Mouse (Mus musculus) midbrain, embryonic 13.5 days (tissue): ENCODE results near the gene Ginm1. TPM values are rescaled to one million over a fixed set of nuclear protein-coding genes. Genes with fewer than 3 reads are reported as not detected.
"Not testable (repeated sequence)": the region's sequence is repeated elsewhere in the genome, so short reads cannot be mapped to it uniquely, and the experiment has no call there.

Source experiments
- ATAC-seq: fragments of 200-750 bp; cut with Nextera tagmentation; 2 replicates; pipeline ENCODE4 v1.8.0; 2017; ENCODE audit warnings: mild to moderate bottlenecking, moderate TSS enrichment, moderate library complexity
- H3K27ac ChIP-seq: fragments of 300-500 bp; sonication (generic); 2 replicates; pipeline ENCODE4 v1.5.1; 2015; ENCODE audit warnings: inconsistent platforms, mild to moderate bottlenecking, moderate library complexity
- H3K27me3 ChIP-seq: fragments of 300-500 bp; sonication (generic); 2 replicates; pipeline ENCODE4 v1.6.1; 2015; ENCODE audit warnings: mild to moderate bottlenecking, inconsistent platforms
- H3K36me3 ChIP-seq: fragments of 300-500 bp; sonication (generic); 2 replicates; pipeline ENCODE4 v1.6.1; 2015; ENCODE audit warnings: mild to moderate bottlenecking, inconsistent platforms
- H3K4me1 ChIP-seq: fragments of 300-500 bp; sonication (generic); replicated peaks from 2 replicates; pipeline ENCODE4 v1.6.1; 2015; ENCODE audit warnings: inconsistent platforms
- H3K4me2 ChIP-seq: fragments of 300-500 bp; sonication (generic); replicated peaks from 2 replicates; pipeline ENCODE4 v1.6.1; 2015; ENCODE audit warnings: moderate library complexity, mild to moderate bottlenecking, inconsistent platforms
- H3K4me3 ChIP-seq: fragments of 300-500 bp; sonication (generic); replicated peaks from 2 replicates; pipeline ENCODE4 v1.5.1; 2015; ENCODE audit warnings: mild to moderate bottlenecking, inconsistent platforms
- H3K9ac ChIP-seq: fragments of 300-500 bp; sonication (generic); replicated peaks from 2 replicates; pipeline ENCODE4 v1.6.1; 2015; ENCODE audit warnings: mild to moderate bottlenecking, inconsistent platforms
- H3K9me3 ChIP-seq: fragments of 300-500 bp; sonication (generic); 2 replicates; pipeline ENCODE4 v1.6.1; 2016; ENCODE audit warnings: mild to moderate bottlenecking, inconsistent platforms
- WGBS: fragments of 180-500 bp; shearing (Covaris S2); methylation state at CpG from one replicate; pipeline ENCODE4 v1.1.7; 2015; 5-methylcytosine and 5-hydroxymethylcytosine counted together
- microRNA-seq: library from miRNA; unstranded; fragments of <30 nt; microRNA quantifications from one replicate; pipeline ENCODE4, GENCODE M21; 2016
- polyA plus RNA-seq: library from polyadenylated mRNA; unstranded; fragments of >200 nt; fragmentation: Nextera tagmentation; extraction: Ambion mirVana; gene quantifications from 2 replicates; pipeline ENCODE4 v1.2.1, GENCODE M21; 2015

Ginm1 gene
- polyA plus RNA-seq, 1 experiment from 2014 or later = 51.1 TPM

- peaks cover 62% of the 10 kb centered on the region for H3K36me3 ChIP-seq
- not testable (repeated sequence) for H3K27me3 ChIP-seq, H3K9ac ChIP-seq, H3K4me1 ChIP-seq, H3K27ac ChIP-seq, H3K9me3 ChIP-seq, ATAC-seq, H3K4me2 ChIP-seq, H3K4me3 ChIP-seq
- WGBS = 98% methylated on average over 6 of the region's 6 CpGs
Observed at GRCm38 (mm10) chr10:7745528-7745927, 47.1 kb downstream of the Ginm1 start.

GRCm38 (mm10) chr10:7737914-7738313 is 54.7 kb downstream of the Ginm1 start:
- Histone ChIP-seq H3K9me3 (no peaks in the 10 kb centered on the region), H3K9ac (no peak overlapping the region), H3K27ac (no peak overlapping the region), H3K4me3 (no peak overlapping the region), H3K4me2 (no peak overlapping the region), H3K27me3 (no peaks in the 10 kb centered on the region), H3K4me1 (no peaks in the 10 kb centered on the region), H3K36me3 (peaks cover 7% of the 10 kb centered on the region)
- ATAC-seq = no peak
- WGBS = 86% methylated on average over 3 of the region's 3 CpGs

- Histone ChIP-seq H3K4me3 (no peak overlapping the region), H3K9ac (no peak overlapping the region), H3K27me3 (no peaks in the 10 kb centered on the region), H3K4me2 (no peak overlapping the region), H3K27ac (no peak overlapping the region), H3K9me3 (no peaks in the 10 kb centered on the region), H3K36me3 (peaks cover 3% of the 10 kb centered on the region), H3K4me1 (no peaks in the 10 kb centered on the region)
- ATAC-seq = no peak
Observed at GRCm38 (mm10) chr10:7737122-7737521, 55.5 kb downstream of the Ginm1 start.

GRCm38 (mm10) chr10:7731582-7731981 is 61.0 kb downstream of the Ginm1 start:
- peaks cover 27% of the 10 kb centered on the region for H3K4me1 ChIP-seq
- no peak overlapping the region for H3K4me3 ChIP-seq
- no peaks in the 10 kb centered on the region for H3K36me3 ChIP-seq
- no peak for ATAC-seq
- H3K27ac ChIP-seq = no peak overlapping the region
- no peak overlapping the region for H3K9ac ChIP-seq
- H3K27me3 ChIP-seq = no peaks in the 10 kb centered on the region
- H3K4me2 ChIP-seq = no peak overlapping the region
- no peaks in the 10 kb centered on the region for H3K9me3 ChIP-seq

GRCm38 (mm10) chr10:7727011-7727410 is 65.6 kb downstream of the Ginm1 start:
- Histone ChIP-seq H3K4me1 (peaks cover 32% of the 10 kb centered on the region), H3K9me3 (no peaks in the 10 kb centered on the region), H3K4me3 (peak overlapping the region; percentile 64), H3K36me3 (no peaks in the 10 kb centered on the region), H3K27me3 (no peaks in the 10 kb centered on the region), H3K9ac (peak overlapping the region; percentile 42; the same call in 1 of the 2 replicates), H3K4me2 (peak overlapping the region; percentile 89), H3K27ac (no peak overlapping the region)
- no peak for ATAC-seq
- 27% methylated on average over 3 of the region's 3 CpGs for WGBS

- Histone ChIP-seq H3K9me3 (no peaks in the 10 kb centered on the region), H3K4me1 (peaks cover 29% of the 10 kb centered on the region), H3K27me3 (no peaks in the 10 kb centered on the region), H3K9ac (peak overlapping the region; percentile 73), H3K4me2 (peak overlapping the region; percentile 89), H3K27ac (no peak overlapping the region), H3K4me3 (peak overlapping the region; percentile 64), H3K36me3 (no peaks in the 10 kb centered on the region)
- ATAC-seq = no peak
- WGBS = 0% methylated on average over 8 of the region's 8 CpGs
Observed at GRCm38 (mm10) chr10:7726501-7726812, 66.2 kb downstream of the Ginm1 start.

- peaks cover 25% of the 10 kb centered on the region for H3K4me1 ChIP-seq
- under 1% methylated on average over 49 of the region's 49 CpGs for WGBS
- H3K4me2 ChIP-seq = peak within 1 kb of the TSS; percentile 89
- peak within 1 kb of the TSS; percentile 46; the same call in 1 of the 2 replicates for H3K27ac ChIP-seq
- no peaks in the 10 kb centered on the region for H3K27me3 ChIP-seq
- ATAC-seq = peak; percentile 99
- H3K9ac ChIP-seq = peak within 1 kb of the TSS; percentile 73
- H3K4me3 ChIP-seq = peak within 1 kb of the TSS; percentile 64
- no peaks in the 10 kb centered on the region for H3K36me3 ChIP-seq
- no peaks in the 10 kb centered on the region for H3K9me3 ChIP-seq
Observed at GRCm38 (mm10) chr10:7725751-7726500, 66.7 kb downstream of the Ginm1 start, which contains the start of gene Katna1. TSS of gene Katna1 (plus strand) at chr10:7726000.

Small RNA genes within 50 kb of the gene (microRNA-seq; reads per million reads assigned to microRNA genes)
- gene Mir5104 = 1.4 reads per million

Other genes starting within 250 kb of the Ginm1 start
- 21.3 and 23.5 TPM in 2 replicates for gene Lrp11, start 203.0 kb downstream of the Ginm1 start, polyA plus RNA-seq
- gene Nup43, start 125.3 kb downstream of the Ginm1 start, polyA plus RNA-seq = 41.2 and 44.8 TPM in 2 replicates
- 150 and 153 TPM in 2 replicates for gene Pcmt1, start 111.7 kb downstream of the Ginm1 start, polyA plus RNA-seq
- 12.1 and 12.4 TPM in 2 replicates for gene Lats1, start 111.6 kb downstream of the Ginm1 start, polyA plus RNA-seq
- gene Katna1, start 66.8 kb downstream of the Ginm1 start, polyA plus RNA-seq = 40.2 and 40.3 TPM in 2 replicates
- gene Ppil4, start 67 bp upstream of the Ginm1 start, polyA plus RNA-seq = 51.2 and 55.2 TPM in 2 replicates
- gene Zc3h12d, start 39.6 kb upstream of the Ginm1 start, polyA plus RNA-seq = 0.08 and 0.10 TPM in 2 replicates
- 15.4 and 16.9 TPM in 2 replicates for gene Tab2, start 163.4 kb upstream of the Ginm1 start, polyA plus RNA-seq